Mouse (Mus musculus): Measurements from ENCODE around the gene Slc6a9.

Gene Slc6a9

GRCm38 (mm10) chr4:117834457-117834844, at the start of gene Slc6a9:
Slc6a9 (plus strand) TSS chr4:117834506.
- no peak for DNase-seq

GRCm38 (mm10) chr4:117786963-117787362, 47.3 kb upstream of the Slc6a9 start:
- DNase-seq, result no peak

- no peak for DNase-seq
Measured at GRCm38 (mm10) chr4:117788308-117788707, 46.0 kb upstream of the Slc6a9 start.

GRCm38 (mm10) chr4:117799904-117800303, 34.4 kb upstream of the Slc6a9 start:
- DNase-seq, result no peak

- no peak for DNase-seq
Measured at GRCm38 (mm10) chr4:117806992-117807391, 27.3 kb upstream of the Slc6a9 start.

GRCm38 (mm10) chr4:117810933-117811332, 23.4 kb upstream of the Slc6a9 start:
- DNase-seq, result no peak

- no peak for DNase-seq
Measured at GRCm38 (mm10) chr4:117813591-117814192, 20.6 kb upstream of the Slc6a9 start.

- DNase-seq, result no peak
Measured at GRCm38 (mm10) chr4:117814333-117814732, 20.0 kb upstream of the Slc6a9 start.

- DNase-seq, result no peak
Measured at GRCm38 (mm10) chr4:117816776-117817175, 17.5 kb upstream of the Slc6a9 start.

GRCm38 (mm10) chr4:117818032-117818431, 16.3 kb upstream of the Slc6a9 start:
- no peak for DNase-seq

- no peak for DNase-seq
Measured at GRCm38 (mm10) chr4:117828572-117829145, 5.6 kb upstream of the Slc6a9 start.

GRCm38 (mm10) chr4:117829260-117830123, 4.8 kb upstream of the Slc6a9 start:
- DNase-seq, result peak; percentile 79

- DNase-seq, result no peak
Measured at GRCm38 (mm10) chr4:117830124-117830551, 4.2 kb upstream of the Slc6a9 start.

GRCm38 (mm10) chr4:117830801-117831200, 3.5 kb upstream of the Slc6a9 start:
- DNase-seq, result no peak

- DNase-seq, result no peak
Measured at GRCm38 (mm10) chr4:117831499-117831898, 2.8 kb upstream of the Slc6a9 start.

- no peak for DNase-seq
Measured at GRCm38 (mm10) chr4:117831920-117832691, 2.2 kb upstream of the Slc6a9 start.

GRCm38 (mm10) chr4:117834845-117835530, 682 bp downstream of the Slc6a9 start:
- DNase-seq, result peak; percentile 50

GRCm38 (mm10) chr4:117835531-117836111, 1.3 kb downstream of the Slc6a9 start:
- DNase-seq, result peak; percentile 45

GRCm38 (mm10) chr4:117836204-117836767, 2.0 kb downstream of the Slc6a9 start:
- peak; percentile 87 for DNase-seq

- no peak for DNase-seq
Measured at GRCm38 (mm10) chr4:117837271-117837670, 3.0 kb downstream of the Slc6a9 start.

GRCm38 (mm10) chr4:117839366-117839765, 5.1 kb downstream of the Slc6a9 start:
- no peak for DNase-seq

GRCm38 (mm10) chr4:117840821-117841220, 6.5 kb downstream of the Slc6a9 start:
- DNase-seq, result no peak

Data from cerebellum, adult 8-10 months (tissue).